Comparison of ENCODE assay signal across 32 mouse cellular contexts in genomic region chr4:121540040-121540439, GRCm38 (mm10).
"Had no signal": no experiment of that assay in that cellular context is flagged by ENCODE, and none has a peak within 500 bp of the region (broad histone marks: within the 10 kb centered on the region; RNA-seq: fewer than 3 reads in every experiment).

No protein-coding gene starts in this region.

- H3K9ac ChIP-seq: heart, embryonic 12.5 days; heart, embryonic 13.5 days; heart, embryonic 15.5 days; hindbrain, embryonic 12.5 days; hindbrain, embryonic 13.5 days; hindbrain, embryonic 14.5 days; hindbrain, embryonic 15.5 days; intestine, embryonic 15.5 days; kidney, embryonic 15.5 days had no signal

- H3K4me3 ChIP-seq: heart, embryonic 10.5 days; heart, embryonic 12.5 days; heart, embryonic 13.5 days; heart, embryonic 15.5 days; hindbrain, embryonic 10.5 days; hindbrain, embryonic 12.5 days; hindbrain, embryonic 13.5 days; hindbrain, embryonic 15.5 days; intestine, embryonic 15.5 days; kidney, embryonic 15.5 days; layer of hippocampus, adult 2 months; left cerebral cortex, adult 2 months had no signal

- H3K4me2 ChIP-seq: heart, embryonic 11.5 days; heart, embryonic 12.5 days; heart, embryonic 13.5 days; heart, embryonic 15.5 days; hindbrain, embryonic 12.5 days; hindbrain, embryonic 13.5 days; hindbrain, embryonic 14.5 days; hindbrain, embryonic 15.5 days; intestine, embryonic 15.5 days; kidney, embryonic 15.5 days had no signal

- DNase-seq: heart, postnatal 10 days; heart, postnatal 14 days; heart, postnatal 36 days; heart, postnatal 4 days; kidney, adult 11 months; kidney, adult 18-20 months; kidney, adult 2 months; kidney, adult 8-10 months; kidney, adult 9 months; kidney, postnatal 10 days; kidney, postnatal 14 days; kidney, postnatal 25 days; kidney, postnatal 36 days; kidney, postnatal 4 days; layer of hippocampus, adult 9-11 months; layer of hippocampus, postnatal 36 days had no signal

- H3K27me3 ChIP-seq: heart, embryonic 12.5 days; heart, embryonic 13.5 days; heart, embryonic 15.5 days; hindbrain, embryonic 12.5 days; hindbrain, embryonic 13.5 days; hindbrain, embryonic 15.5 days; intestine, embryonic 15.5 days; kidney, embryonic 15.5 days had no signal

- H3K4me1 ChIP-seq: heart, embryonic 10.5 days; heart, embryonic 12.5 days; heart, embryonic 13.5 days; heart, embryonic 15.5 days; hindbrain, embryonic 10.5 days; hindbrain, embryonic 12.5 days; hindbrain, embryonic 13.5 days; hindbrain, embryonic 15.5 days; intestine, embryonic 15.5 days; kidney, embryonic 15.5 days had no signal

- H3K27ac ChIP-seq: heart, embryonic 10.5 days; heart, embryonic 13.5 days; heart, embryonic 15.5 days; hindbrain, embryonic 10.5 days; hindbrain, embryonic 12.5 days; hindbrain, embryonic 13.5 days; hindbrain, embryonic 14.5 days; hindbrain, embryonic 15.5 days; hindbrain, postnatal 0 days; intestine, embryonic 15.5 days; kidney, embryonic 15.5 days; kidney, postnatal 0 days; layer of hippocampus, adult 2 months; left cerebral cortex, adult 2 months had no signal

- H3K9me3 ChIP-seq: intestine, embryonic 15.5 days had no signal

- H3K36me3 ChIP-seq: heart, embryonic 10.5 days; heart, embryonic 12.5 days; heart, embryonic 13.5 days; heart, embryonic 15.5 days; hindbrain, embryonic 10.5 days; hindbrain, embryonic 12.5 days; hindbrain, embryonic 13.5 days; hindbrain, embryonic 15.5 days; intestine, embryonic 15.5 days; kidney, embryonic 15.5 days had no signal
